Mouse (Mus musculus): ENCODE data around the gene Map2k4. TPM values are rescaled to one million over a fixed set of nuclear protein-coding genes. Genes with fewer than 3 reads are reported as not detected.

Gene Map2k4
- 141 TPM for polyA plus RNA-seq (2014; fragmentation: Illumina TruSeq; extraction: RNeasy Lipid Tissue Mini Kit (QIAGEN cat#74804))

GRCm38 (mm10) chr11:65788154-65788553, at the start of gene Map2k4:
Map2k4 (minus strand) TSS chr11:65788297.

GRCm38 (mm10) chr11:65806909-65807504, 18.9 kb upstream of the Map2k4 start, which contains the start of gene Zkscan6:
Zkscan6 (plus strand) TSS chr11:65807175.

Other genes starting within 250 kb of the Map2k4 start
- gene Zkscan6, start 18.9 kb upstream of the Map2k4 start, polyA plus RNA-seq (2014; fragmentation: Illumina TruSeq; extraction: RNeasy Lipid Tissue Mini Kit (QIAGEN cat#74804)) = 6.0 TPM

Data from ovary, adult 10 weeks (tissue).